Comparison of ENCODE assay signal across 17 mouse cellular contexts in the genomic region with DNA sequence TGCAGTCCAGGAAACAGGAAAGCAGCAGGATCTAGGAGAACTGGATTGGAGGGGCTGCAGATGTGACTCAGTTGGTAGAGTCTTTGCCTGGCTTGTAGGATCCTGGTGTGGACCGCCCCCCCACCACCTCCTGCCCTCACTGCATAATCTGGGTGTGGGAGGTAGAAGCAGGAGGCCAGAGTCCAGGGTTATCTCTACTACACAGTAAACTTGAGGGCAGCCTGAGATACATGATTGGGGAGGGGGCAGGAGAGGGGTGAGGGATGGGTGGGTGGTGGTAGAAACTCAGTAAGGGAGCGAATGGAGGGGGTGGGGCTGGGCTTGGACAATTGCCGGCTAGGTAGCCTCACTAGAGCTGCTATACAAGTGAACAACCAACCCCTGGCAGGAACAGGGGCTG. TPM values are rescaled to one million over a fixed set of nuclear protein-coding genes. Genes with fewer than 3 reads are reported as not detected.
A peak's percentile ranks its signal among the peaks of the same experiment; 100 is the strongest.
DNase-seq lines count a peak whose midpoint lies in the region; ATAC-seq and TF ChIP-seq lines count a peak whose summit lies in the region.
"Had no signal": no experiment of that assay in that cellular context is flagged by ENCODE, and none has a peak within 500 bp of the region (broad histone marks: within the 10 kb centered on the region; RNA-seq: fewer than 3 reads in every experiment).

No protein-coding gene starts in this region.

- TF ChIP-seq EP300 in stomach, postnatal 0 days (optimal IDR thresholded peaks at IDR 0.05), result no peak

- DNase-seq in lung, embryonic 14.5 days, result no peak
- DNase-seq in lung, adult 18-20 months, result no peak
- peak; percentile 50 for DNase-seq in stomach, postnatal 0 days (ENCODE audit: low spot score)
- no peak for DNase-seq in right cerebral cortex, postnatal 4 days
- DNase-seq in left cerebral cortex, postnatal 25 days (ENCODE audit: low spot score in 2 of 2), result no peak
- DNase-seq: cerebellum, adult 2 months; gastrocnemius, postnatal 14 days had no signal

- no peak for TF ChIP-seq CTCF in lung, embryonic 14.5 days (IDR thresholded peaks at IDR 0.05; ENCODE audit: low read depth)
- no peak for TF ChIP-seq CTCF in stomach, postnatal 0 days (IDR thresholded peaks at IDR 0.05; ENCODE audit: low read depth)

- no peak overlapping the region for H3K4me2 ChIP-seq in lung, embryonic 14.5 days
- no peak overlapping the region for H3K4me2 ChIP-seq in embryonic facial prominence, embryonic 12.5 days (replicated peaks)
- H3K4me2 ChIP-seq in liver, embryonic 12.5 days, result peak overlapping the region; percentile 80
- no peak overlapping the region for H3K4me2 ChIP-seq in stomach, postnatal 0 days (replicated peaks; ENCODE audit: low read depth)
- H3K4me2 ChIP-seq: heart, embryonic 15.5 days; hindbrain, embryonic 15.5 days had no signal

- H3K9ac ChIP-seq in lung, embryonic 14.5 days, result no peak overlapping the region
- H3K9ac ChIP-seq in embryonic facial prominence, embryonic 12.5 days, result peak overlapping the region; percentile 27; the same call in 1 of the 2 replicates
- peak overlapping the region; percentile 37 for H3K9ac ChIP-seq in liver, embryonic 12.5 days
- no peak overlapping the region for H3K9ac ChIP-seq in stomach, postnatal 0 days (ENCODE audit: low read length)
- H3K9ac ChIP-seq: heart, embryonic 15.5 days; hindbrain, embryonic 15.5 days had no signal

- intact Hi-C loops in left cerebral cortex, postnatal 25 days (cut with DNase I), result no loop called here

- H3K36me3 ChIP-seq in lung, embryonic 14.5 days (ENCODE audit: insufficient read depth), result no peaks in the 10 kb centered on the region
- H3K36me3 ChIP-seq in embryonic facial prominence, embryonic 12.5 days, result no peaks in the 10 kb centered on the region
- no peaks in the 10 kb centered on the region for H3K36me3 ChIP-seq in liver, embryonic 12.5 days
- H3K36me3 ChIP-seq in stomach, postnatal 0 days (ENCODE audit: control insufficient read depth, insufficient read depth, low read length), result no peaks in the 10 kb centered on the region
- H3K36me3 ChIP-seq: heart, embryonic 15.5 days; hindbrain, embryonic 15.5 days had no signal

- no peak for ATAC-seq in lung, embryonic 14.5 days (ENCODE audit: insufficient read depth)
- ATAC-seq in embryonic facial prominence, embryonic 12.5 days (ENCODE audit: insufficient number of reproducible peaks, insufficient read depth, low FRiP score, low TSS enrichment), result no peak
- ATAC-seq in liver, embryonic 12.5 days, result peak; percentile 77
- no peak for ATAC-seq in stomach, postnatal 0 days (ENCODE audit: low FRiP score, low TSS enrichment)
- ATAC-seq: midbrain, embryonic 16.5 days had no signal

- 35% methylated on average over 3 of the region's 3 CpGs for WGBS in lung, embryonic 14.5 days
- 51% methylated on average over 3 of the region's 3 CpGs for WGBS in embryonic facial prominence, embryonic 12.5 days
- WGBS in liver, embryonic 12.5 days (ENCODE audit: insufficient replicate concordance), result 13% methylated on average over 3 of the region's 3 CpGs
- 33% methylated on average over 3 of the region's 3 CpGs for WGBS in stomach, postnatal 0 days

- peak overlapping the region; percentile 62 for H3K27ac ChIP-seq in lung, embryonic 14.5 days (ENCODE audit: low read depth)
- peak overlapping the region; percentile 26 for H3K27ac ChIP-seq in embryonic facial prominence, embryonic 12.5 days
- H3K27ac ChIP-seq in liver, embryonic 12.5 days, result peak overlapping the region; percentile 70
- no peak overlapping the region for H3K27ac ChIP-seq in stomach, postnatal 0 days (replicated peaks)
- H3K27ac ChIP-seq: heart, embryonic 15.5 days; hindbrain, embryonic 15.5 days; kidney, postnatal 0 days had no signal

- H3K9me3 ChIP-seq in lung, embryonic 14.5 days (ENCODE audit: low read depth, low read length), result no peaks in the 10 kb centered on the region
- H3K9me3 ChIP-seq in embryonic facial prominence, embryonic 12.5 days, result no peaks in the 10 kb centered on the region
- H3K9me3 ChIP-seq in liver, embryonic 12.5 days (replicated peaks), result no peaks in the 10 kb centered on the region
- no peaks in the 10 kb centered on the region for H3K9me3 ChIP-seq in stomach, postnatal 0 days (ENCODE audit: control insufficient read depth, low read length)
- H3K9me3 ChIP-seq: heart, embryonic 15.5 days; hindbrain, embryonic 15.5 days had no signal

- H3K4me1 ChIP-seq in lung, embryonic 14.5 days (ENCODE audit: insufficient read depth), result peaks cover 22% of the 10 kb centered on the region
- H3K4me1 ChIP-seq in embryonic facial prominence, embryonic 12.5 days, result peaks cover 32% of the 10 kb centered on the region
- H3K4me1 ChIP-seq in liver, embryonic 12.5 days, result peaks cover 60% of the 10 kb centered on the region
- H3K4me1 ChIP-seq in stomach, postnatal 0 days (replicated peaks; ENCODE audit: control insufficient read depth, insufficient read depth), result peaks cover 5% of the 10 kb centered on the region

- H3K4me3 ChIP-seq in lung, embryonic 14.5 days (ENCODE audit: low read depth, low read length), result no peak overlapping the region
- H3K4me3 ChIP-seq in embryonic facial prominence, embryonic 12.5 days, result no peak overlapping the region
- no peak overlapping the region for H3K4me3 ChIP-seq in liver, embryonic 12.5 days
- H3K4me3 ChIP-seq in stomach, postnatal 0 days (ENCODE audit: low read depth, low read length), result no peak overlapping the region
- H3K4me3 ChIP-seq: heart, embryonic 15.5 days; hindbrain, embryonic 15.5 days had no signal

- H3K27me3 ChIP-seq in lung, embryonic 14.5 days (ENCODE audit: insufficient read depth, low read length), result no peaks in the 10 kb centered on the region
- H3K27me3 ChIP-seq in embryonic facial prominence, embryonic 12.5 days, result no peaks in the 10 kb centered on the region
- no peaks in the 10 kb centered on the region for H3K27me3 ChIP-seq in liver, embryonic 12.5 days (replicated peaks)
- H3K27me3 ChIP-seq in stomach, postnatal 0 days (ENCODE audit: control insufficient read depth, insufficient read depth, low read length), result no peaks in the 10 kb centered on the region
- H3K27me3 ChIP-seq: heart, embryonic 15.5 days; hindbrain, embryonic 15.5 days had no signal

RNA-seq across cellular contexts. Expression of gene 1700122O11Rik, which starts 38.3 kb away (rescaled TPM):
- polyA plus RNA-seq in lung, embryonic 14.5 days (2014; fragmentation: Nextera tagmentation; extraction: Ambion mirVana), result not detected in 2 replicates
- polyA plus RNA-seq in embryonic facial prominence, embryonic 12.5 days (2016; fragmentation: Nextera tagmentation; extraction: Ambion mirVana), result not detected in 2 replicates
- not detected in 2 replicates for polyA plus RNA-seq in liver, embryonic 12.5 days (2016; fragmentation: Nextera tagmentation; extraction: Ambion mirVana)
- polyA plus RNA-seq in stomach, postnatal 0 days (2015; fragmentation: Nextera tagmentation; extraction: Ambion mirVana), result not detected in 2 replicates
- not detected for total RNA-seq in left cerebral cortex, postnatal 25 days (2021)
- total RNA-seq: gastrocnemius, postnatal 14 days; layer of hippocampus, adult 8-10 months; left cerebral cortex, postnatal 10 days had no signal
- polyA plus RNA-seq: brain, embryonic 14.5 days; cerebellum, adult 2 months; heart, embryonic 15.5 days; hindbrain, embryonic 15.5 days; kidney, postnatal 0 days; midbrain, embryonic 16.5 days; neural tube, embryonic 11.5 days had no signal

Comparison
In these comparisons a context has a peak if more than half of its experiments do, and no peak if none do; other contexts are left out.
1. H3K9ac ChIP-seq: peak in embryonic facial prominence, embryonic 12.5 days (single experiment) and liver, embryonic 12.5 days (single experiment); none in lung, embryonic 14.5 days (single experiment) and stomach, postnatal 0 days (single experiment).